Mouse (Mus musculus) urinary bladder, postnatal 25 days (tissue): ENCODE measurements around the gene Tnfsf14.

ENCODE experiments used
- DNase-seq: peaks from one replicate; pipeline ENCODE4 v3.0.0; 2022; ENCODE audit warnings: low spot score

Gene Tnfsf14

GRCm38 (mm10) chr17:57201841-57202724 is 8.1 kb upstream of the Tnfsf14 start:
- DNase-seq = no peak

GRCm38 (mm10) chr17:57198252-57198651 is 4.3 kb upstream of the Tnfsf14 start:
- no peak for DNase-seq

GRCm38 (mm10) chr17:57195326-57196010 is 1.5 kb upstream of the Tnfsf14 start:
- DNase-seq = no peak

GRCm38 (mm10) chr17:57194771-57195170 is 794 bp upstream of the Tnfsf14 start:
- no peak for DNase-seq

- no peak for DNase-seq
Observed at GRCm38 (mm10) chr17:57188510-57189192, 5.3 kb downstream of the Tnfsf14 start.

- no peak for DNase-seq
Observed at GRCm38 (mm10) chr17:57185641-57186040, 8.3 kb downstream of the Tnfsf14 start.

GRCm38 (mm10) chr17:57182871-57183270 is 11.1 kb downstream of the Tnfsf14 start:
- no peak for DNase-seq

- no peak for DNase-seq
Observed at GRCm38 (mm10) chr17:57180363-57180762, 13.6 kb downstream of the Tnfsf14 start.

- DNase-seq = no peak
Observed at GRCm38 (mm10) chr17:57173351-57173750, 20.6 kb downstream of the Tnfsf14 start.

GRCm38 (mm10) chr17:57172378-57172777 is 21.6 kb downstream of the Tnfsf14 start:
- no peak for DNase-seq

- DNase-seq = no peak
Observed at GRCm38 (mm10) chr17:57170616-57171260, 23.2 kb downstream of the Tnfsf14 start.

GRCm38 (mm10) chr17:57166800-57167791 is 26.9 kb downstream of the Tnfsf14 start:
- peak; percentile 94 for DNase-seq

- DNase-seq = no peak
Observed at GRCm38 (mm10) chr17:57153787-57154186, 40.2 kb downstream of the Tnfsf14 start.

GRCm38 (mm10) chr17:57153006-57153405 is 41.0 kb downstream of the Tnfsf14 start:
- no peak for DNase-seq

- DNase-seq = no peak
Observed at GRCm38 (mm10) chr17:57148994-57149803, 44.8 kb downstream of the Tnfsf14 start, which contains the start of gene Cd70. Gene Cd70 (minus strand): TSS chr17:57149777.

- no peak for DNase-seq
Observed at GRCm38 (mm10) chr17:57148343-57148742, 45.6 kb downstream of the Tnfsf14 start.

GRCm38 (mm10) chr17:57145115-57145514 is 48.9 kb downstream of the Tnfsf14 start:
- no peak for DNase-seq

- no peak for DNase-seq
Observed at GRCm38 (mm10) chr17:57143704-57144103, 50.3 kb downstream of the Tnfsf14 start.

GRCm38 (mm10) chr17:57139708-57140107 is 54.3 kb downstream of the Tnfsf14 start:
- no peak for DNase-seq
